Mouse (Mus musculus): Measurements from ENCODE around the gene Chat.

- TF ChIP-seq GATA1 (IDR thresholded peaks at IDR 0.05; ENCODE audit: borderline replicate concordance, low read length), result no peak
- TF ChIP-seq FLI1 (IDR thresholded peaks at IDR 0.05; ENCODE audit: low read length), result no peak
Observed at GRCm38 (mm10) chr14:32446989-32447388, 18.8 kb downstream of the Chat start.

All from megakaryocyte, embryonic 14.5 days (primary cell).